Mouse (Mus musculus): Measurements from ENCODE around the gene Arid2.

DNA sequence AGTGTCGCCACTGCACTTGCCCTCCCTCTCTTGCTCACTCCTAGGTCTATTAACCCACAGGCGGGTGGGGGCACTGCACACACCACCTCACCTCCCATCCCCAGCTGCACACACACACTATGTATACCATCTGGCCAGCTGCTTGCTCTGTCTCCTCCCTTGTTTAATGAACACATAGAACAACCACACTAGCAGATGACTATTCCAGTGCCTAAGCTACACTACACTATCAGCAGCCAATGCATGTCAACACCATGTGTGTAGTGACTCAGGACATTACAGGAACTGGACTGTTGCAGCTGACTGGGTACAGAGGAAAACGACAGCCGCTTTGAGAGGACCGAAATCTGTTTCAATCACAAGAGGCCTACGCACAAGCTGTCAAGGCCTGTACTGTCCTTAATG lies 121.4 kb downstream of the Arid2 start:
- no peak for TF ChIP-seq CTCF (IDR thresholded peaks at IDR 0.05; ENCODE audit: extremely low read depth, insufficient read depth, insufficient read length, insufficient replicate concordance)
- no peak for TF ChIP-seq POLR2A (IDR thresholded peaks at IDR 0.05; ENCODE audit: low read depth, low read length)
